Mouse (Mus musculus) intestine, embryonic 14.5 days (tissue): ENCODE results near the gene Coro6. TPM values are rescaled to one million over a fixed set of nuclear protein-coding genes. Genes with fewer than 3 reads are reported as not detected.

Experiments used
- ATAC-seq: fragments of 200-750 bp; cut with Nextera tagmentation; replicated peaks from 2 replicates; pipeline ENCODE4 v1.8.0; 2017; ENCODE audit warnings: low read depth, moderate number of reproducible peaks, moderate TSS enrichment, moderate library complexity; ENCODE audit not compliant: low FRiP score, low TSS enrichment
- DNase-seq: peaks from one replicate; pipeline ENCODE4 v3.0.0-alpha.2; 2018; ENCODE audit warnings: low spot score
- H3K27ac ChIP-seq: fragments of 300-500 bp; sonication (generic); 2 replicates; pipeline ENCODE4 v1.5.1; 2014; ENCODE audit warnings: low read depth, mild to moderate bottlenecking, control low read depth
- H3K27me3 ChIP-seq: fragments of 300-500 bp; sonication (generic); replicated peaks from 2 replicates; pipeline ENCODE4 v1.6.1; 2014; ENCODE audit warnings: low read length, control low read depth; ENCODE audit not compliant: control insufficient read depth, insufficient read depth
- H3K36me3 ChIP-seq: fragments of 300-500 bp; sonication (generic); 2 replicates; pipeline ENCODE4 v1.6.1; 2014; ENCODE audit warnings: low read length, control low read depth; ENCODE audit not compliant: control insufficient read depth, insufficient read depth
- H3K4me1 ChIP-seq: fragments of 300-500 bp; sonication (generic); replicated peaks from 2 replicates; pipeline ENCODE4 v1.6.1; 2014; ENCODE audit warnings: low read length, control low read depth, mixed read lengths; ENCODE audit not compliant: control insufficient read depth, insufficient read depth
- H3K4me2 ChIP-seq: fragments of 300-500 bp; sonication (generic); 2 replicates; pipeline ENCODE4 v1.6.1; 2014; ENCODE audit warnings: low read length
- H3K4me3 ChIP-seq: fragments of 300-500 bp; sonication (generic); 2 replicates; pipeline ENCODE4 v1.5.1; 2014; ENCODE audit warnings: low read depth, low read length, control low read depth, mixed read lengths
- H3K9ac ChIP-seq: fragments of 300-500 bp; sonication (generic); 2 replicates; pipeline ENCODE4 v1.6.1; 2014; ENCODE audit warnings: mild to moderate bottlenecking, low read length
- H3K9me3 ChIP-seq: fragments of 300-500 bp; sonication (generic); 2 replicates; pipeline ENCODE4 v1.6.1; 2016; ENCODE audit warnings: low read length, control low read depth; ENCODE audit not compliant: control insufficient read depth
- WGBS: fragments of 180-500 bp; shearing (Covaris S2); extraction: QIAGEN DNeasy Blood & Tissue Kit; methylation state at CpG from one replicate; pipeline ENCODE4 v1.1.7; 2014; 5-methylcytosine and 5-hydroxymethylcytosine counted together
- polyA plus RNA-seq: library from polyadenylated mRNA; unstranded; fragments of >200 nt; fragmentation: Nextera tagmentation; extraction: Ambion mirVana; gene quantifications from 2 replicates; pipeline ENCODE4 v1.2.1, GENCODE M21; 2014

Gene Coro6
- polyA plus RNA-seq, 1 experiment from 2014 or later = 0.23 TPM

DNA sequence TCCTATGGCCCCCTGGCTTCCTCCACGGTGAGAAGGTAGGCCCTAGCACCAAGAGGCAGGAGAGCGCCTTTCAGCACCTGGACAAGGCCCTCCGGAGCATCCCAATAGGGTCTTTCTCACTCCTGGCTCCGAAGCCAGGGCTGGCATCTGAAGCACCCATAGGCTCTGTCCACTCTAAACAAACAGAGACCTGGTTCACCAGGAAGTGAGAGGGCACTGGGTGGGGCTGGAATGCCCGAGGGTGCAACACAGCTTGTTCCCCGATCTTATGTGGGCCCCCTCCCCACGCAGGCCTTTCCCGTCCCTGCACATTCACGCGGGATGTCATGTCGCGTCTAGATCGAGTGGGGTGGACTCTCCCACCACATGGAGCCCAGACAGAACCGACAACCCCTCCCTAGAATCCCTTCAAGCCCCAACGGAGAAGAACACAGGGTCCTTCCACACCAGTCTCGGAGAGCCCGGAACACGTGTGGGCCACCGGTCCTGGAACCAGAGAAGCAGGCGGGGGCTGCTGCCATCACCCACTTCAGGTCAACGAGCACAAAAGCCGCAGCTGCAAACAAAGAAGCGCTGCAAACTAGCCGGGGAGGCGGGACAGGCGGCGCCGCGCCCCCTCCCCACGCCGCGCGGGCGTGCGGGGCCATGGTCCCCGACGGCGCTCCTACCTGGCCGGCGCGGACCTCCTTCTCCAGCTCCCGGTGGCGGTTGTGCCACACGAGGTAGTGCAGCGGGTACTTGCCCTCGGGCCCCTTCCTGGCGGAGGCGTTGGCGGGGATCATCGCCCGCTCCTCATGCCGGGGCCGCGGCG, 26.8 kb downstream of the Coro6 start:
- peak; percentile 72 for DNase-seq
- WGBS = 3% methylated on average over 41 of the region's 55 CpGs
- Histone ChIP-seq H3K9me3 (no peaks in the 10 kb centered on the region), H3K27me3 (no peaks in the 10 kb centered on the region), H3K4me3 (peak overlapping the region; percentile 83), H3K36me3 (no peaks in the 10 kb centered on the region), H3K9ac (peak overlapping the region; percentile 84), H3K4me2 (peak overlapping the region; percentile 90), H3K27ac (no peak overlapping the region), H3K4me1 (peaks cover 41% of the 10 kb centered on the region)
- ATAC-seq = no peak

DNA sequence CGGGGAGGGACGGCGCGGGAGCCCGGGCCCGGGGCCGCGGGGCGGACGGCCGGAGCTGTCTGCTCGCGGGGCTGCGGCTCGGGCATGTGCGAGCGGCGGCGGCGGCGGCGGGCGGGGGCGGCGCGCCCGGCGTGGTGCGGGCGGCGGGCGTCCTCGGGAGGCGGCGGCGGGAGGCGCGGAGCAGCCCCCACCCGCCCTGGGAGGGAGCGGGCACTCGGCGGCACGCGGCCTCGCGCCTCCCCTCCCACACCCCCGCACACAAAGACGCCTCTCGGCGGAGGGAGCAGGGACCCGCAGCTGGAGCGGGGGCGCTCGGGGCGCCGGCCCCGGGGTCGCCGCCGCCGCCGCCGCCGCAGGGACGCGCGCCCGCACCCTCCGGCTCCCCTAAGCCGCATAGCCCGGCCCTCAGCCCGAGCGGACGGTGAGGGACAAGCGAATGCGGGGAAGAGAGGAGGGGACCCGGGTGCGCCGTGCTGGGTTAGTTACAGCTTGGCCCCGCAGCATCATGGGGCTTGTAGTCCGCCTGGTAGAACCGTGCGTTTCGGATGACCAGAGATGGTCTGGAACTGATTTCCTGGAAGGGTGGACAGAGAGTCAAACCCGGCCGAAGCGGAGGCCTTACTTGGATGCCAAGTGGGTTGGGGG, 27.5 kb downstream of the Coro6 start, which contains the start of gene Ankrd13b:
TSS of gene Ankrd13b (minus strand) at position 88 of the 645 bp plus-strand sequence.
- peak within 1 kb of the TSS; percentile 83 for H3K4me3 ChIP-seq
- H3K27ac ChIP-seq = 0 out of 2 replicates have a peak within 1 kb of the TSS, but pooled peaks have one; percentile 33
- peaks cover 48% of the 10 kb centered on the region for H3K4me1 ChIP-seq
- DNase-seq (peak; percentile 82), ATAC-seq (peak; percentile 23; the same call in 1 of the 2 replicates)
- H3K4me2 ChIP-seq = peak within 1 kb of the TSS; percentile 90
- no peaks in the 10 kb centered on the region for H3K9me3 ChIP-seq
- no peaks in the 10 kb centered on the region for H3K36me3 ChIP-seq
- WGBS = under 1% methylated on average over 55 of the region's 87 CpGs
- H3K27me3 ChIP-seq = no peaks in the 10 kb centered on the region
- peak within 1 kb of the TSS; percentile 84 for H3K9ac ChIP-seq

DNA sequence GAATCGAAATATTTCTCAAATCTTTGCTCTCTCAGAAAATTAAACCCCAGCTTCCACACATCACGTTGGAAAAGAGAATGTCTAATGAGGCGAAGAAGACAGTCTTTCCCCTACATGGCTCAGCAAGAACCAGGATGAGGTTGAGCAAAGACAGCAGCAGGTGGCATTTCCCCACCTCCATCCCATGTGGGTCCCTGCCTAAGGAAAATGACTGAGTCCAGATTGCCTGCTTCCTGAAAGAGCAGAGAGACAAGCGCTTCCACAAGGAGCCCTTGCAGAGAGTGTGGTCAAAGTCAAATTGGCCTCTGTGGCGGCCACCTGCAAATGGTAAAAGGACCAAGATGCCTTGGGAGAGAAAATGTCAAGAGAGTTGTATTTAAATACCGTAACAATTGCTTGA, 28.2 kb downstream of the Coro6 start:
- H3K9ac ChIP-seq = no peak overlapping the region
- WGBS = 75% methylated on average over 6 of the region's 6 CpGs
- peaks cover 55% of the 10 kb centered on the region for H3K4me1 ChIP-seq
- no peaks in the 10 kb centered on the region for H3K27me3 ChIP-seq
- peak overlapping the region; percentile 93 for H3K27ac ChIP-seq
- H3K4me3 ChIP-seq = no peak overlapping the region; the same call in 1 of the 2 replicates
- H3K9me3 ChIP-seq = no peaks in the 10 kb centered on the region
- ATAC-seq = no peak
- no peaks in the 10 kb centered on the region for H3K36me3 ChIP-seq
- H3K4me2 ChIP-seq = peak overlapping the region; percentile 90
- no peak for DNase-seq

- Histone ChIP-seq H3K27me3 (no peaks in the 10 kb centered on the region), H3K9me3 (no peaks in the 10 kb centered on the region), H3K36me3 (no peaks in the 10 kb centered on the region), H3K4me2 (peak overlapping the region; percentile 81), H3K4me3 (peak overlapping the region; percentile 80), H3K27ac (peak overlapping the region; percentile 93), H3K4me1 (peaks cover 60% of the 10 kb centered on the region), H3K9ac (peak overlapping the region; percentile 84)
- ATAC-seq = peak; percentile 56
- peak; percentile 99 for DNase-seq
- WGBS = under 1% methylated on average over 13 of the region's 13 CpGs
Observed at GRCm38 (mm10) chr11:77491123-77491501, 28.9 kb downstream of the Coro6 start.

- Histone ChIP-seq H3K9me3 (no peaks in the 10 kb centered on the region), H3K36me3 (no peaks in the 10 kb centered on the region), H3K9ac (peak overlapping the region; percentile 84), H3K4me1 (peaks cover 60% of the 10 kb centered on the region), H3K4me2 (peak overlapping the region; percentile 81), H3K27ac (peak overlapping the region; percentile 93), H3K27me3 (no peaks in the 10 kb centered on the region), H3K4me3 (peak overlapping the region; percentile 80)
- under 1% methylated on average over 23 of the region's 23 CpGs for WGBS
- ATAC-seq (peak; percentile 78), DNase-seq (no peak)
Observed at GRCm38 (mm10) chr11:77491502-77492291, 29.5 kb downstream of the Coro6 start.

DNA sequence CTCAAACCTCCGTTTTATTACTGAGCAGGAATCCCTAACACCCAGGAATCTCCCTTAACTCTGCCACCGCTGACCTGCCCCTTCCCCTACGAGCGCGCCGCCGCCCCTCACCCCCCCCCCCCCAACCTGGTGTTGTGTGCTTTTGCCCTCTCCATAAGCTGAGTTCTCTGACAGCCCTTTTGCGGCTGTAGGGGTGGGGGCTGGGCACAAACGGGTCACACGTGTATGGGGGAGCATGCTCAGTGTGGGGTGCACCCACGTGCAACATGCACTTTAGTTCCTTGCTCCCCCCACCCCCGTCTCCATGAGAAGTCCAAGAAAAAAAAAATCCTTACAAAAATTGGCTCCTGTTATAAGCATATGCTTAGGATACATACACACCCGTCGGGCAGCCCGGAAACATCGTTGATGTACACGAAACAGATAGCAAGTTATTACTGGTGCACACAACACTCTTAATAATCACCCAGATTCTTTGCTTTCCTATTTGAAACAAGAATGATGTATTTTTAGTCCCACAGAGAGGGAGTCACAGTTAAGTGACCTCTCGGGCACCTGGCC, 30.2 kb downstream of the Coro6 start:
- under 1% methylated on average over 18 of the region's 18 CpGs for WGBS
- peak overlapping the region; percentile 81 for H3K4me2 ChIP-seq
- no peaks in the 10 kb centered on the region for H3K27me3 ChIP-seq
- H3K9me3 ChIP-seq = no peaks in the 10 kb centered on the region
- no peak for ATAC-seq
- peak; percentile 68 for DNase-seq
- peak overlapping the region; percentile 84 for H3K9ac ChIP-seq
- peak overlapping the region; percentile 93 for H3K27ac ChIP-seq
- H3K4me3 ChIP-seq = peak overlapping the region; percentile 80
- H3K36me3 ChIP-seq = no peaks in the 10 kb centered on the region
- H3K4me1 ChIP-seq = peaks cover 62% of the 10 kb centered on the region

DNA sequence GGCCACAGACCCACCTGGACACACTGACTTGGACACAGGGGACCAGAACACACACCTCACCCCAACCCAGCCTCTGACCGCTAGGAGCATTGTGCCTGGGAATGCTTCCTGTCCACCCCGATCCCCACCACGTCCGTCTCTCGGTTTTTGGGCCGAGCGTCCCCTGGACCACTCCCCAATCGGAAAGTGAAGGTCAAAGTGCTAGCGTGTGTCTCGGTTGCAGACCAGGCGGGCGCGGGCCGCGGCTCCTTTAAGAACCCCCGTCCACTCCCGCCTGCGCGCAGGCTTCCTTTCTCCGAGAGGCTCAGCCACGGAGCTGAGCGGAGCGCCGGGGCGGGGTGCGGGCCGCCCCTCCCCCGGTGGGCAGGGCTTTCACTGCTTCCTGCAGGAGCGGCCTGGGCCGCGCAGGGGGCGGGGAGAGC, 30.7 kb downstream of the Coro6 start:
- ATAC-seq = peak; percentile 62
- peak overlapping the region; percentile 80 for H3K4me3 ChIP-seq
- 0% methylated on average over 29 of the region's 32 CpGs for WGBS
- H3K27ac ChIP-seq = peak overlapping the region; percentile 93
- H3K36me3 ChIP-seq = no peaks in the 10 kb centered on the region
- peak overlapping the region; percentile 84 for H3K9ac ChIP-seq
- no peaks in the 10 kb centered on the region for H3K27me3 ChIP-seq
- peaks cover 65% of the 10 kb centered on the region for H3K4me1 ChIP-seq
- no peaks in the 10 kb centered on the region for H3K9me3 ChIP-seq
- peak overlapping the region; percentile 81 for H3K4me2 ChIP-seq
- DNase-seq = peak; percentile 86
